Mouse (Mus musculus): ENCODE measurements around the gene Fam71f1. TPM values are rescaled to one million over a fixed set of nuclear protein-coding genes. Genes with fewer than 3 reads are reported as not detected.
A peak's percentile ranks its signal among the peaks of the same experiment; 100 is the strongest.

Fam71f1 gene
- 0.11 TPM in 1 of 2 replicates, not detected in the other for polyA plus RNA-seq (2014; fragmentation: Nextera tagmentation; extraction: Ambion mirVana)

DNA sequence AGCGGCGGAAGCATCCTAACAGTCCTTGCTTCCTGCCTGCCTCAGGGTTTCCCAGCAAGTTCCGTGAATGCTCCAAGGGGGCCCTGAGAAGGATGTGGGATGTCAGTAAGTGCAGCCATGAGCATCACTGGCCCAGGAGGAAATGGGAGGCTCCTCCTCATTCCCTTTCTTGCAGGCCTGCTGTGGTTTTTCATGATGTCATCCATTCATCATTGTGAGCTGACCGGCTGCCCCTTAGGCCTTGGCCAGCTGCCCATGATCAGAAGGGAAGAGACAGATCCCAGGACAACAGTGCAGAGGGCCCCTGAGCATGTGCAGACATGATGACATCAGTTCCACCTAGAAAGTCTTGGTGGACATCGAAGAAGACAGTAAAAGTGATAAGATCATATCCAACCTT, at the start of gene Fam71f1:
TSS of gene Fam71f1 (plus strand) at position 262 of the 400 bp plus-strand sequence.
- Histone ChIP-seq H3K4me1 (ENCODE audit: control insufficient read depth, insufficient read depth, low read length) (no peaks in the 10 kb centered on the region), H3K27me3 (ENCODE audit: control insufficient read depth, insufficient read depth, low read length) (no peaks in the 10 kb centered on the region), H3K27ac (replicated peaks; ENCODE audit: low read depth, low read length) (no peak within 1 kb of the TSS), H3K36me3 (ENCODE audit: control insufficient read depth, insufficient read depth, low read length) (no peaks in the 10 kb centered on the region), H3K4me3 (ENCODE audit: low read depth, low read length) (no peak within 1 kb of the TSS), H3K4me2 (ENCODE audit: low read depth, severe bottlenecking) (no peak within 1 kb of the TSS), H3K9ac (ENCODE audit: low read length) (no peak within 1 kb of the TSS), H3K9me3 (ENCODE audit: control insufficient read depth, low read length) (no peaks in the 10 kb centered on the region)
- DNase-seq (ENCODE audit: low spot score) (no peak), ATAC-seq (ENCODE audit: insufficient number of reproducible peaks, low FRiP score, low TSS enrichment, low read depth) (no peak)
- 70% methylated on average over 5 of the region's 5 CpGs for WGBS

DNA sequence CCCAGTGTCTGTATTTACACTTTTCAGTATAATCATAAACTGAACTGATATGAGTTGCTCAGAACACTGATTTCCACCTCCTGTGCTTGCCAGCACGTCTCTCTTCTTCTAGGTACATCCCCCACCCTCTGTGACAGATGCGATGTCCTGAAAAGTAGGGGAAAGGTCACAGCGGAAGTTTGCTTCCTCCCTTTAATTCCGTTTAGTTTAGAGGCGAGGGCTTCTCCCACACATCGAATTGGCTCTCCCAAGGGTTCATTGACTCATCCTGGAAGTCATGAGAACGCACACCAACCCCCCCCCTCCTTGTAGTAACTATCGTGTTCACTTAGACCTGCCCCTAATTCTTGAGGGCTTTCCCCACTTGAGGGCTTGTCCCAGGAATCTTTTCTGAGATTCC, 48.0 kb upstream of the Fam71f1 start:
- Histone ChIP-seq H3K27me3 (ENCODE audit: control insufficient read depth, insufficient read depth, low read length) (no peaks in the 10 kb centered on the region), H3K9me3 (ENCODE audit: control insufficient read depth, low read length) (no peaks in the 10 kb centered on the region), H3K9ac (ENCODE audit: low read length) (no peak overlapping the region), H3K4me1 (ENCODE audit: control insufficient read depth, insufficient read depth, low read length) (no peaks in the 10 kb centered on the region), H3K27ac (replicated peaks; ENCODE audit: low read depth, low read length) (no peak overlapping the region), H3K4me3 (ENCODE audit: low read depth, low read length) (no peak overlapping the region), H3K4me2 (ENCODE audit: low read depth, severe bottlenecking) (no peak overlapping the region), H3K36me3 (ENCODE audit: control insufficient read depth, insufficient read depth, low read length) (no peaks in the 10 kb centered on the region)
- DNase-seq (ENCODE audit: low spot score) (no peak), ATAC-seq (ENCODE audit: insufficient number of reproducible peaks, low FRiP score, low TSS enrichment, low read depth) (no peak)
- WGBS, result 14% methylated on average over 8 of the region's 8 CpGs

DNA sequence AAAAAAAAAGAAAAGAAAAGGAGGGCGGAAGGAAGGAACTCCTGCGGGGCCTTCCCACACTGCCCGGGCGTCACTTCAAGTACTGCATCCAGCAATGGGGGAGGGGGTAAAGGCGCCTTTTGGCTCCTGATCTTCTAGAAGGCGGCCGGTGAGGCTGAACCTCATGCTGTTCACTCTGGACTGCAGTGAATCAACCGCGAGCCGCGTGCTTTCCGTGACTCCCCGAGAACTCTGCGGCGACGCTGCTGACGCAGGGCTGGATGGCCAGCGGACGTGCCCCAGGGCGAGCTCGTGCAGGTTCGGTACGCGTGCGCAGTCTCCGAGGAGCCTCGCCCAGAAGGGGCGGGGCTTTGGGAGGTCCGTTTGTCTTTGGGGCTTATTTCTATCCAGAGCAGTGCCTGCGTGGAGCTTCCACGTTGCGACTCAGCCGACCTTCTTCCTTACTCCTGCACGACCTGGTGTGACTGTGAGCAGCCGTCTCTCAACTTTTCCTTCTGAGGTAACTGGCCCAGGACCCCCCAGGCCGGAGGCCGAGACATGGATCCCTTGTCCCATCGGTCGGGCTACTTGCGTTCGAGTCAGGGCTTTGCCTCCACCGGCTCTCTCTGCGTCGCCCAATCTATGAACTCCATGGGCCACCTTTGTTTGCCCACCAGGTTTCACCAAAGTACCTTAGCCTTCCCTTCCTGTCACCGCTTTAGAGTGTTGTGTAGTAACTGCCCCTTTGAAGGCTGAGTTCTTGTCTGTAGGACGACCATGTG, 46.4 kb upstream of the Fam71f1 start, which contains the start of gene Hilpda:
TSS of gene Hilpda (plus strand) at position 177 of the 761 bp plus-strand sequence.
- Histone ChIP-seq H3K4me2 (ENCODE audit: low read depth, severe bottlenecking) (peak within 1 kb of the TSS; percentile 63), H3K4me3 (ENCODE audit: low read depth, low read length) (peak within 1 kb of the TSS; percentile 71), H3K27me3 (ENCODE audit: control insufficient read depth, insufficient read depth, low read length) (no peaks in the 10 kb centered on the region), H3K4me1 (ENCODE audit: control insufficient read depth, insufficient read depth, low read length) (no peaks in the 10 kb centered on the region), H3K36me3 (ENCODE audit: control insufficient read depth, insufficient read depth, low read length) (no peaks in the 10 kb centered on the region), H3K9ac (ENCODE audit: low read length) (peak within 1 kb of the TSS; percentile 80), H3K9me3 (ENCODE audit: control insufficient read depth, low read length) (no peaks in the 10 kb centered on the region), H3K27ac (replicated peaks; ENCODE audit: low read depth, low read length) (no peak within 1 kb of the TSS)
- under 1% methylated on average over 46 of the region's 46 CpGs for WGBS
- ATAC-seq (ENCODE audit: insufficient number of reproducible peaks, low FRiP score, low TSS enrichment, low read depth) (peak; percentile 95), DNase-seq (ENCODE audit: low spot score) (peak; percentile 96)

DNA sequence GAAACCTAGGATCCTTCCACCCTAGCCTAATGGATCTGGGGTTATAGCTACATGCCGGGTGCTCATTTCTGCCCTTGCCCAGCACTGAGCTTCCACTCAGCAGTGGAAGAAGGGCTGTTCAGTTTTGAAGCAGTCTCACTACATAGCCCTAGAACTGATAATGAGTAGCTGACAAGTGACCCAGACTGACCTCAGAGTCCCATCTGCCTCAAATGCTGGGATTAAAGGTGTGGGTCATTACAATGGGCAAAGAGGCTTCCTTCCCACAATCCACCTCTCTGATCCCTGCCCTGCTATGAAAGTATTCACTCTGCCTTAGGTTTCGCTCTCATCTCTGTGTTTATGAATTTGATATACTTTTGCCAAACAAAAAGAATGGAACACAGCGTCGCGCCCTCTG, 42.2 kb upstream of the Fam71f1 start:
- Histone ChIP-seq H3K4me2 (ENCODE audit: low read depth, severe bottlenecking) (no peak overlapping the region), H3K9ac (ENCODE audit: low read length) (no peak overlapping the region), H3K9me3 (ENCODE audit: control insufficient read depth, low read length) (no peaks in the 10 kb centered on the region), H3K36me3 (ENCODE audit: control insufficient read depth, insufficient read depth, low read length) (no peaks in the 10 kb centered on the region), H3K4me3 (ENCODE audit: low read depth, low read length) (no peak overlapping the region), H3K27ac (replicated peaks; ENCODE audit: low read depth, low read length) (no peak overlapping the region), H3K27me3 (ENCODE audit: control insufficient read depth, insufficient read depth, low read length) (no peaks in the 10 kb centered on the region), H3K4me1 (ENCODE audit: control insufficient read depth, insufficient read depth, low read length) (no peaks in the 10 kb centered on the region)
- ATAC-seq (ENCODE audit: insufficient number of reproducible peaks, low FRiP score, low TSS enrichment, low read depth) (no peak), DNase-seq (ENCODE audit: low spot score) (no peak)
- WGBS, result 95% methylated on average over 5 of the region's 5 CpGs

DNA sequence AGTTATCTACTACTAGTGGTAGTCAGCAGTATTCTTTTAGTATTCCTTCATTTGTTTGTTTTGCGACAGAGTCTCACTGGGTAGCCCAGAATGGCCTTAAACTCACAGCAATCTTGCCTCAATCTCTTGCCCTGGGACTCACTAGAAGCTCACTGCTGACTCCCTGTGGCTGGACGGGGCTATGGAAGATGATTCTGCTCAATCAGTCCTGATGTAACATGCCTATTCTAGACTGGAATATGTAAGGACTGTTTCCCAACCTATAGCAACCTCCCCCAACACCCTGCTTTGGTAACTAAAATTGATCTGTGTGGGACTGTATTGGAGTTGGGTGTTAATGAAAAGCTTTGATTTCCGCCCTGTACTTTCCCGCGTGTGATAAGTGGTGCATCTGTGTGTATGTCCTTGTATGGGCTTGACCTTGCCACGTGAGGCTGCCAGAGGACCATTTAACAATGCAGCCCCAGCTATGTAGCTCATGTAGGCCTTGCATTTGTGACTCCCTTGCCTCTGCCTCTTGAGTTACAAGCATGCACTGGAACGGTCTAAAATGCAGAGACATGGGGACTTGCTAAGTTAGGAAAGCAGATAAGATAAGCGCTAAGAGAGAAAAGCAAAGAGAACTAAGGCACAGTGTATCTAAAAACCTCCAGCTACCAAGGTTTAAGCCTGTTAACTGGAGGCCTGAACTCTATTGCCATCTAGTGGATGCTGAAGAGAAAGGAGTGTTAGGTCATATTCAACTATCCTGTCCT, 40.2 kb upstream of the Fam71f1 start:
- no peaks in the 10 kb centered on the region for H3K27me3 ChIP-seq (ENCODE audit: control insufficient read depth, insufficient read depth, low read length)
- H3K4me2 ChIP-seq (ENCODE audit: low read depth, severe bottlenecking), result no peak overlapping the region
- H3K27ac ChIP-seq (replicated peaks; ENCODE audit: low read depth, low read length), result no peak overlapping the region
- DNase-seq (ENCODE audit: low spot score), result peak; percentile 30
- no peak overlapping the region for H3K4me3 ChIP-seq (ENCODE audit: low read depth, low read length)
- no peaks in the 10 kb centered on the region for H3K36me3 ChIP-seq (ENCODE audit: control insufficient read depth, insufficient read depth, low read length)
- H3K4me1 ChIP-seq (ENCODE audit: control insufficient read depth, insufficient read depth, low read length), result no peaks in the 10 kb centered on the region
- H3K9ac ChIP-seq (ENCODE audit: low read length), result no peak overlapping the region
- 31% methylated on average over 8 of the region's 8 CpGs for WGBS
- ATAC-seq (ENCODE audit: insufficient number of reproducible peaks, low FRiP score, low TSS enrichment, low read depth), result no peak
- H3K9me3 ChIP-seq (ENCODE audit: control insufficient read depth, low read length), result no peaks in the 10 kb centered on the region

DNA sequence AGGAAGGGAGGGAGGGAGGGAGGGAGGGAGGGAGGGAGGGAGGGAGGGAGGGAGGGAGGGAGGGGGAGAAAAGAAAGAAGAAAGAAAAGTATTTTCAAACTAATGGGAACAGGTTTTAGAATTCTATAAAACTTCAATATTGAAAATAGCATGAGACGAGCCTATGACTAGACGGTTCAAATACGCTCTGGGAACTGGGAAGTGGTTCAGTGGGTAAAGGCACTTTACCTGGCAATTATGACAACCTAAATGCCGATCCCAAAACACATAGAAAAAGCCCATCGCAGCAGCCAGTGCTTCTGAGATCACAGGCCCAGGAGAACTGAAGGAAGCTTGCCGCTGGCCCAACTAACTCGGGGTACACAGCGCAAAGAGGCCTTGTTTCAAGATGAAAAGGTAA, 39.6 kb upstream of the Fam71f1 start, which contains the start of gene Fam71f2:
TSS of gene Fam71f2 (plus strand) at position 301 of the 400 bp plus-strand sequence.
- Histone ChIP-seq H3K27me3 (ENCODE audit: control insufficient read depth, insufficient read depth, low read length) (no peaks in the 10 kb centered on the region), H3K36me3 (ENCODE audit: control insufficient read depth, insufficient read depth, low read length) (no peaks in the 10 kb centered on the region), H3K9me3 (ENCODE audit: control insufficient read depth, low read length) (no peaks in the 10 kb centered on the region), H3K9ac (ENCODE audit: low read length) (no peak within 1 kb of the TSS), H3K4me2 (ENCODE audit: low read depth, severe bottlenecking) (no peak within 1 kb of the TSS), H3K4me1 (ENCODE audit: control insufficient read depth, insufficient read depth, low read length) (no peaks in the 10 kb centered on the region), H3K4me3 (ENCODE audit: low read depth, low read length) (no peak within 1 kb of the TSS), H3K27ac (replicated peaks; ENCODE audit: low read depth, low read length) (no peak within 1 kb of the TSS)
- no peak for ATAC-seq (ENCODE audit: insufficient number of reproducible peaks, low FRiP score, low TSS enrichment, low read depth)
- DNase-seq (ENCODE audit: low spot score), result no peak
- 83% methylated on average over 8 of the region's 8 CpGs for whole genome bisulfite sequencing

DNA sequence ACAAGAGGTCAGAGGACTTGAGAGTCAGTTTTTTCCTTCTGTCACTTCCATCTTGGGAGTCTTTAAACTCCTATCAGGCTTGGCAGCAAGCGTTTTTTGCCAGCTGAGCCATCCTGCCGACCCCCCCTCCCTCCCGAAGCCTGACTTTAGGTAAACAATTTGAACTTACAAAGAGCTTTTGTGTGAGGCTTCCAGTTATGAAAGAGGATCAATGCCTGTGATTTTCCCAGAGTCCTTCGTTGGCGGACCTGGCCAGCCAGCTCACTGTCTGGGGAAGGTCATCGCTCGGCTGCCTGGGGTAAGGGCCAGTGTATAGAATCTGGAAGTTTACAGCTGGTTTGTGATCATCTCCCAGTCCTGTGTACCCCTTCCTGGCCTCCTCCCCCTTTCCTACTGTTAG, 38.3 kb upstream of the Fam71f1 start:
- Histone ChIP-seq H3K27ac (replicated peaks; ENCODE audit: low read depth, low read length) (no peak overlapping the region), H3K9ac (ENCODE audit: low read length) (no peak overlapping the region), H3K4me2 (ENCODE audit: low read depth, severe bottlenecking) (no peak overlapping the region), H3K9me3 (ENCODE audit: control insufficient read depth, low read length) (no peaks in the 10 kb centered on the region), H3K36me3 (ENCODE audit: control insufficient read depth, insufficient read depth, low read length) (no peaks in the 10 kb centered on the region), H3K27me3 (ENCODE audit: control insufficient read depth, insufficient read depth, low read length) (no peaks in the 10 kb centered on the region), H3K4me1 (ENCODE audit: control insufficient read depth, insufficient read depth, low read length) (no peaks in the 10 kb centered on the region), H3K4me3 (ENCODE audit: low read depth, low read length) (no peak overlapping the region)
- DNase-seq (ENCODE audit: low spot score) (no peak), ATAC-seq (ENCODE audit: insufficient number of reproducible peaks, low FRiP score, low TSS enrichment, low read depth) (0 out of 2 replicates have a peak, but pooled peaks have one; percentile 35)
- WGBS, result 72% methylated on average over 7 of the region's 7 CpGs

DNA sequence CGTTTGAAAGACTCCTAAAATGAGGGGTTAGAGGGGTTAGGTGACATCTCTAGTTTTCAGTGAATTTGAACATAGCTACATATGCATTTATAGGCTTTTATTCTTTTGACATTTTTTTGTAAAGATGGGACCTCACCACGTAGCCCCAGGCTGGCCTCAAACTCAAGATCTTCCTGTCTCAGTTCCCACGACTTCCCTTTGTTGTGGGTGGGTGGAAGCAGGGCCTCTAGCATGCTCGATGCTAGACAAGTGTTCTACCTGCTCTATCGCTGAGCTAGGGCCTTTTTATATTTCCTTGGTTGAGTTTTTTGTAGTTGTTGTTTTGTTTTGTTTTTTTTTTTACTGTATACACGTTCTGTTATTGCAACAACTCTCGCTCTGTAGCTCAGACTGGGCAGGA, 32.1 kb upstream of the Fam71f1 start:
- Histone ChIP-seq H3K27ac (replicated peaks; ENCODE audit: low read depth, low read length) (no peak overlapping the region), H3K36me3 (ENCODE audit: control insufficient read depth, insufficient read depth, low read length) (no peaks in the 10 kb centered on the region), H3K27me3 (ENCODE audit: control insufficient read depth, insufficient read depth, low read length) (no peaks in the 10 kb centered on the region), H3K4me1 (ENCODE audit: control insufficient read depth, insufficient read depth, low read length) (no peaks in the 10 kb centered on the region), H3K4me3 (ENCODE audit: low read depth, low read length) (no peak overlapping the region), H3K9ac (ENCODE audit: low read length) (no peak overlapping the region), H3K9me3 (ENCODE audit: control insufficient read depth, low read length) (no peaks in the 10 kb centered on the region), H3K4me2 (ENCODE audit: low read depth, severe bottlenecking) (no peak overlapping the region)
- DNase-seq (ENCODE audit: low spot score) (no peak), ATAC-seq (ENCODE audit: insufficient number of reproducible peaks, low FRiP score, low TSS enrichment, low read depth) (no peak)
- 67% methylated on average over 7 of the region's 7 CpGs for WGBS
